ENCODE assay signal across 22 mouse cellular contexts in the genomic region with DNA sequence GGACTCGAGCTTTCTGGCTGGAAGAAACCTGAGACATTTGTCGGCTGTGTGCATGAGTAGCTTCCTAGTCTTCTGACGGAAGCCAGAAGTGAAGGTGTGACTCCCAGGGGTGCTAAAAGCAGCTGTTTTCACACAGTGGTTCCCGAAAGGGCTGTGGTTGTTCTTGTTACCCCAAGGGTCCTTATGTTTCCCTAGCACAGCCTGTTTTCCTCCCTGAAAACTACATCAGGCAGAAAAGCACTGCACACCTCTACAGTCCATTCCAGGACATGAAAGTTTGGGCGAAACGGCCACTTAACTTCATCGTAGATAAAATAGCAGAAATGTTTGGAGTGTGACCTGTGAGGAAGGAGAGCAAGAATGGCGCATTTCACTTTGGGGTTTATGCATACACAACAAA.
DNase-seq lines count a peak whose midpoint lies in the region; ATAC-seq and TF ChIP-seq lines count a peak whose summit lies in the region.
"Had no signal": no experiment of that assay in that cellular context is flagged by ENCODE, and none has a peak within 500 bp of the region (broad histone marks: within the 10 kb centered on the region; RNA-seq: fewer than 3 reads in every experiment).

No protein-coding gene starts in this region.

- H3K4me3 ChIP-seq in heart, embryonic 10.5 days, result no peak overlapping the region
- no peak overlapping the region for H3K4me3 ChIP-seq in heart, embryonic 13.5 days
- no peak overlapping the region for H3K4me3 ChIP-seq in lung, postnatal 0 days (ENCODE audit: low read depth, low read length)
- H3K4me3 ChIP-seq: embryonic facial prominence, embryonic 13.5 days; embryonic facial prominence, embryonic 15.5 days; erythroblast, embryonic 14.5 days; forebrain, embryonic 10.5 days; forebrain, embryonic 12.5 days had no signal

- H3K27ac ChIP-seq in heart, embryonic 10.5 days, result peak overlapping the region; percentile 23; the same call in 1 of the 2 replicates
- H3K27ac ChIP-seq in heart, embryonic 13.5 days (replicated peaks), result no peak overlapping the region
- no peak overlapping the region; the same call in 1 of the 2 replicates for H3K27ac ChIP-seq in lung, postnatal 0 days (ENCODE audit: low read length)
- H3K27ac ChIP-seq: embryonic facial prominence, embryonic 13.5 days; embryonic facial prominence, embryonic 15.5 days; forebrain, embryonic 10.5 days; forebrain, embryonic 12.5 days had no signal

- 0 out of 2 replicates have a peak overlapping the region, but pooled peaks have one; percentile 20 for H3K9ac ChIP-seq in heart, embryonic 13.5 days
- H3K9ac ChIP-seq in lung, postnatal 0 days (replicated peaks; ENCODE audit: low read depth), result no peak overlapping the region
- H3K9ac ChIP-seq: embryonic facial prominence, embryonic 13.5 days; embryonic facial prominence, embryonic 15.5 days; forebrain, embryonic 12.5 days had no signal

- WGBS in heart, embryonic 10.5 days, result 43% methylated on average over 8 of the region's 8 CpGs
- 39% methylated on average over 8 of the region's 8 CpGs for WGBS in heart, embryonic 13.5 days
- WGBS in lung, postnatal 0 days, result 50% methylated on average over 8 of the region's 8 CpGs

- intact Hi-C loops in heart, postnatal 14 days (cut with DNase I), result no loop called here

- no peak for DNase-seq in heart, embryonic 10.5 days (ENCODE audit: low spot score)
- no peak for DNase-seq in heart, postnatal 14 days
- no peak for DNase-seq in heart, adult 9 months (ENCODE audit: low spot score in 2 of 2)
- no peak for DNase-seq in lung, postnatal 0 days (ENCODE audit: low spot score)
- no peak for DNase-seq in lung, postnatal 14 days
- DNase-seq: adrenal gland, adult 2 months; adrenal gland, postnatal 10 days; adrenal gland, postnatal 25 days; cerebellum, adult 11 months; cerebellum, adult 18-20 months; cerebellum, adult 8-10 months; cerebellum, adult 9-11 months; cerebellum, postnatal 14 days; cerebellum, postnatal 36 days; embryo, embryonic 11 days had no signal

- TF ChIP-seq EP300 in lung, postnatal 0 days (IDR thresholded peaks at IDR 0.05), result peak; percentile 58

- H3K9me3 ChIP-seq in heart, embryonic 10.5 days, result no peaks in the 10 kb centered on the region
- H3K9me3 ChIP-seq in heart, embryonic 13.5 days, result no peaks in the 10 kb centered on the region
- H3K9me3 ChIP-seq in lung, postnatal 0 days (ENCODE audit: low read length), result no peaks in the 10 kb centered on the region
- H3K9me3 ChIP-seq: embryonic facial prominence, embryonic 13.5 days; embryonic facial prominence, embryonic 15.5 days; forebrain, embryonic 10.5 days; forebrain, embryonic 12.5 days had no signal

- no peak for ATAC-seq in heart, embryonic 13.5 days (ENCODE audit: extremely low read depth, insufficient number of reproducible peaks, low FRiP score, low TSS enrichment)
- peak; percentile 76 for ATAC-seq in lung, postnatal 0 days
- ATAC-seq: forebrain, embryonic 14.5 days had no signal

- H3K27me3 ChIP-seq in heart, embryonic 10.5 days (ENCODE audit: insufficient read depth, poor library complexity, severe bottlenecking), result no peaks in the 10 kb centered on the region
- no peaks in the 10 kb centered on the region for H3K27me3 ChIP-seq in heart, embryonic 13.5 days (replicated peaks)
- no peaks in the 10 kb centered on the region for H3K27me3 ChIP-seq in lung, postnatal 0 days (replicated peaks; ENCODE audit: insufficient read depth, low read length)
- H3K27me3 ChIP-seq: embryonic facial prominence, embryonic 15.5 days; forebrain, embryonic 12.5 days had no signal

- TF ChIP-seq CTCF in lung, postnatal 0 days (IDR thresholded peaks at IDR 0.05), result no peak

- no peaks in the 10 kb centered on the region for H3K36me3 ChIP-seq in heart, embryonic 10.5 days
- H3K36me3 ChIP-seq in heart, embryonic 13.5 days, result no peaks in the 10 kb centered on the region
- no peaks in the 10 kb centered on the region for H3K36me3 ChIP-seq in lung, postnatal 0 days (ENCODE audit: insufficient read depth, low read length)
- H3K36me3 ChIP-seq: embryonic facial prominence, embryonic 13.5 days; embryonic facial prominence, embryonic 15.5 days; forebrain, embryonic 10.5 days; forebrain, embryonic 12.5 days had no signal

- peaks cover 18% of the 10 kb centered on the region for H3K4me1 ChIP-seq in heart, embryonic 10.5 days
- peaks cover 21% of the 10 kb centered on the region for H3K4me1 ChIP-seq in heart, embryonic 13.5 days
- no peaks in the 10 kb centered on the region for H3K4me1 ChIP-seq in lung, postnatal 0 days (ENCODE audit: insufficient read depth, low read depth, low read length)
- H3K4me1 ChIP-seq: embryonic facial prominence, embryonic 13.5 days; forebrain, embryonic 12.5 days had no signal

- no peak overlapping the region for H3K4me2 ChIP-seq in heart, embryonic 13.5 days
- no peak overlapping the region for H3K4me2 ChIP-seq in lung, postnatal 0 days (replicated peaks; ENCODE audit: low read depth, low read length)
- H3K4me2 ChIP-seq: embryonic facial prominence, embryonic 13.5 days; embryonic facial prominence, embryonic 15.5 days; forebrain, embryonic 12.5 days had no signal
